ENCODE assay signal across 20 mouse cellular contexts in the genomic region with DNA sequence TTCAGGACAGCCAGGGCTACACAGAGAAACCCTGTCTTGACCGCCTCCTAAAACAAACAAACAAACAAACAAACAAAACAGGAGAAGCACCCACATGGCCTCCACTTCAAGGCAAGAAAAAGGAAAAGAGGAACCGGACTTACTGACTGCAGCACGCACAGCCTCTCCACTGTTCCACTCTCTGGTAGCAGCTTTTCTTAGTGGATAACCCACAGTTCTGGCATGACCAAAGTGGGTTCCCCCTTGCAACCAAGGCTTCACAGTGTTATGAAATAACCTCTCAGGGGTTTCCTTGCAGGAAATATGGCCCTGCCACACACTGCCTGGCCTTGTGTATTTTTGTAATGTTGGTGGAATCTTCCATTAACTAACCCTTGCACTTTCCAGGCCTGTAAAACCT. TPM values are rescaled to one million over a fixed set of nuclear protein-coding genes. Genes with fewer than 3 reads are reported as not detected.
"Had no signal": no experiment of that assay in that cellular context is flagged by ENCODE, and none has a peak within 500 bp of the region (broad histone marks: within the 10 kb centered on the region; RNA-seq: fewer than 3 reads in every experiment).

No protein-coding gene starts in this region.

- DNase-seq: kidney, adult 18-20 months; kidney, postnatal 14 days; lung, postnatal 10 days; lung, postnatal 4 days; retina, postnatal 1 day; thymus, postnatal 14 days had no signal

- H3K4me3 ChIP-seq: kidney, embryonic 15.5 days; left cerebral cortex, adult 2 months; limb, embryonic 15.5 days; megakaryocyte, embryonic 14.5 days; midbrain, embryonic 15.5 days; neural tube, embryonic 12.5 days had no signal

- H3K9ac ChIP-seq: kidney, embryonic 15.5 days; limb, embryonic 15.5 days; lung, embryonic 14.5 days; midbrain, embryonic 15.5 days; neural tube, embryonic 12.5 days had no signal

- H3K27ac ChIP-seq: kidney, embryonic 15.5 days; left cerebral cortex, adult 2 months; limb, embryonic 15.5 days; midbrain, embryonic 15.5 days; neural tube, embryonic 12.5 days; stomach, postnatal 0 days had no signal

- H3K4me2 ChIP-seq: kidney, embryonic 15.5 days; limb, embryonic 15.5 days; lung, embryonic 14.5 days; midbrain, embryonic 11.5 days; midbrain, embryonic 15.5 days; neural tube, embryonic 12.5 days had no signal

- ATAC-seq: midbrain, embryonic 15.5 days had no signal

- H3K36me3 ChIP-seq: kidney, embryonic 15.5 days; limb, embryonic 15.5 days; midbrain, embryonic 15.5 days; neural tube, embryonic 12.5 days had no signal

- H3K9me3 ChIP-seq: kidney, embryonic 15.5 days had no signal

RNA-seq across cellular contexts. Expression of a gene that starts 4.8 kb away (rescaled TPM):
- total RNA-seq: monocyte, adult 5-6 weeks; neutrophil, adult 5-6 weeks had no signal

RNA-seq across cellular contexts. Expression of a gene that starts 24.2 kb away (rescaled TPM):
- total RNA-seq: monocyte, adult 5-6 weeks; neutrophil, adult 5-6 weeks had no signal
- polyA plus RNA-seq: kidney, embryonic 15.5 days; large intestine, adult 2 months; limb, embryonic 11.5 days; limb, embryonic 15.5 days; lung, embryonic 14.5 days; midbrain, embryonic 11.5 days; neural tube, embryonic 12.5 days; stomach, postnatal 0 days; urinary bladder, adult 2 months had no signal
